Mouse (Mus musculus): ENCODE data around the gene Cdh13. TPM values are rescaled to one million over a fixed set of nuclear protein-coding genes. Genes with fewer than 3 reads are reported as not detected.

Cdh13 gene
- polyA plus RNA-seq, 1 experiment from 2014 or later = 3.5 TPM

DNA sequence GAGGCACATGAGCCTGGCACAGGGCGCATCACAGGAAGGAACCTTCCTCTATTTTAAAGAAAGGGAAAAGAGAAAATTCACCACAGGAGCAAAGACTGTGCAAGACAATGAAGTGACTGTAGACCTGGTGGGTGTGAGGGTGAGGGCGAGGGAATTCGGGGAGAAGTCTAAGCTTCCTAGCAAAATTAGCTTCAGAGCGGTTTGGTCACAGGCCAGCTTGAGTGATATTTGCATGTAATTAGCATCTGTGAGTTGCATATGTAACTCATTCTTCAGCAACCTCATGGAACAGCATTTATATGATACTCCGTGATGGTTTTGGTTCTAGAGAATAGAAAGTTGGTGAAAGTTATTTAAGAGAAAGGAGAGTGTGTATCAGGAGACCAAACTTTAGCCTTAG lies 73.5 kb downstream of the Cdh13 start:
- no peak overlapping the region for H3K4me3 ChIP-seq
- H3K9ac ChIP-seq = no peak overlapping the region
- H3K27ac ChIP-seq = no peak overlapping the region
- H3K4me2 ChIP-seq = no peak overlapping the region
- H3K27me3 ChIP-seq = no peaks in the 10 kb centered on the region
- WGBS = 89% methylated on average over 5 of the region's 5 CpGs
- no peaks in the 10 kb centered on the region for H3K4me1 ChIP-seq
- no peaks in the 10 kb centered on the region for H3K9me3 ChIP-seq
- H3K36me3 ChIP-seq = no peaks in the 10 kb centered on the region
- ATAC-seq (ENCODE audit: borderline replicate concordance, extremely low read depth, low FRiP score, low TSS enrichment) = no peak

DNA sequence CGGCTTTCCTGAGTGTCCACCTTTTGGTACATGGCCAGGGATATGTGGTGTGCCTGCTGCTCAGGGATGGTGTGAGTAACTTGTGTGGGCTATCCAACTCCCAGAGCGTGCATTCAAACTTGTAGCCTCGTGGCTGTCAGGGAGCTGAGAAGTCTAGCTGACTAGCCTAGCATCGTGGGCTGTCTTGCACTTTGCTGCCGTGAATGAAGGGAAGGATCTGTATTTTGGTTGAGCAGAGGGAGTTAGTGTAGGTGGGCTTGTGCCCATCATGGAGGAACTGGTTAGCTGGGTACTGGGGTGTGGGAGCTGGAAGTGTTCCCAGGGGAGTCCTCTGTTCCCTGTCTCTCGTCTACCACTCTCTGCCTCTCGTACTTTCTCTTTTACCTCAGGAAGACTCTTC lies 74.1 kb downstream of the Cdh13 start:
- whole genome bisulfite sequencing = 85% methylated on average over 7 of the region's 7 CpGs
- Histone ChIP-seq H3K4me3 (no peak overlapping the region), H3K9me3 (no peaks in the 10 kb centered on the region), H3K4me2 (no peak overlapping the region), H3K27me3 (no peaks in the 10 kb centered on the region), H3K4me1 (no peaks in the 10 kb centered on the region), H3K9ac (no peak overlapping the region), H3K36me3 (no peaks in the 10 kb centered on the region), H3K27ac (no peak overlapping the region)
- no peak for ATAC-seq (ENCODE audit: borderline replicate concordance, extremely low read depth, low FRiP score, low TSS enrichment)

DNA sequence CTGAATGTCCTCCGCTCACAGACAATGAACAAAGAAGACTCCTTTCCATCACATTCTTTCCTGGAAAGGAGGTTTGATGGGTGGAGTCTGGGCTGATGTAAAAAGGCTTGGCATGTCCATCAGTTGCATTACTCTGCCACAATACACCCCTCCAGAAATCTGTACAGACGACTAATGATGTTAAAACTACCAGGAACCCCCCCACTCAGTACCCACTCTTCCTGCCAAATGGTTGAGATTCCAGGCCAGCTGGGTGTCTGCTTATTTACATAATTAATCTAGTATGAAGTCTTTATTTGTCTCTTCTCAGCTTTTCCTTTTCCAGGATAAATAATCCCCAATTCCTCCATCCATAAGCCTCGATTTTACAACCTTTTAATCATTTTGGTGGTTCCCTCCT lies 80.2 kb downstream of the Cdh13 start:
- WGBS = 51% methylated on average over 3 of the region's 3 CpGs

DNA sequence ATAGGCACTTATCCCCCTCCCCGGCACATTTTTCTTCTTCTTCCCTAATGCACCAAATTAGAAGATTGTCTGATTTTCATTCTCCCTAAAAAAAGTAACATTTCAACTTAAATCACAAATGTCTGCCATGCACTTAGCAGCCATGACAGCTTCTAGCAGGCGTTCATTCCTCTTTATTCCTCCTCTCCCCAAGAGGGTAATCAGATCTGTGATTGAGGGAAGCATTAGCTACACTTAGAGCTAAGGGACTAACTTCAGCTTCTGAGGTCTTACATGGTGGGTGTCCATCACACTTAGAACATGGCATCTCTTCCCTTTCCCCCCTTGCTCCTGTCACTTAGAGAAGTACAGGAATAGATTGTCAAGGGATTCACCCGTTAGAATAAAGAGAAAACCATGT lies 89.6 kb downstream of the Cdh13 start:
- Histone ChIP-seq H3K9ac (no peak overlapping the region), H3K4me3 (no peak overlapping the region), H3K27me3 (no peaks in the 10 kb centered on the region), H3K36me3 (no peaks in the 10 kb centered on the region), H3K9me3 (no peaks in the 10 kb centered on the region), H3K4me1 (peaks cover 3% of the 10 kb centered on the region; the same call in 1 of the 2 replicates), H3K4me2 (no peak overlapping the region), H3K27ac (no peak overlapping the region)
- WGBS = 84% methylated on average over 3 of the region's 3 CpGs
- no peak for ATAC-seq (ENCODE audit: borderline replicate concordance, extremely low read depth, low FRiP score, low TSS enrichment)

More for the DNA sequence above, 80.2 kb downstream of the Cdh13 start:
- Histone ChIP-seq H3K36me3 (no peaks in the 10 kb centered on the region), H3K4me2 (no peak overlapping the region), H3K9me3 (no peaks in the 10 kb centered on the region), H3K27me3 (no peaks in the 10 kb centered on the region), H3K9ac (no peak overlapping the region), H3K27ac (no peak overlapping the region), H3K4me1 (no peaks in the 10 kb centered on the region), H3K4me3 (no peak overlapping the region)
- ATAC-seq (ENCODE audit: borderline replicate concordance, extremely low read depth, low FRiP score, low TSS enrichment) = no peak

DNA sequence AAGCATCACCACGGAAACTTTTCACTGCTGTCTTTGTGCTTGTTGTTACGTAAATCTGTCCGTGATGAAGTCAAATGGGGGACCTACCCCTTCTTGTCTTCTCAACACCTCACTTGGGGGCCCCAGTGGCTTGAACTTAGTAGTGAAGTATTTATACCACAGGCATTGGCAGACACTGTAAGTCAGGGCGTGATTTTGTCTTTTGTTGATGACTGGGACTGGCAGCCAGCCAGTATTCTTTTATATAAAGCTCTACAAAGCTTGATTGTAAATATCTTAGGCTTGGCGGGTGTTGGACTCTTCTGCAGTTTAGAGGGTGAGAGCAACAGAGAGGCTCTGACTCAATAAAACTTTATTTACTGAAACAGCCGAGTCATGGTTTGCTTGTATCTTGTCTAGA lies 91.2 kb downstream of the Cdh13 start:
- Histone ChIP-seq H3K36me3 (no peaks in the 10 kb centered on the region), H3K27me3 (no peaks in the 10 kb centered on the region), H3K9ac (no peak overlapping the region), H3K4me3 (no peak overlapping the region), H3K4me2 (no peak overlapping the region), H3K4me1 (peaks cover 3% of the 10 kb centered on the region; the same call in 1 of the 2 replicates), H3K9me3 (no peaks in the 10 kb centered on the region), H3K27ac (no peak overlapping the region)
- WGBS = 31% methylated on average over 6 of the region's 6 CpGs
- ATAC-seq (ENCODE audit: borderline replicate concordance, extremely low read depth, low FRiP score, low TSS enrichment) = peak; percentile 82; the same call in 1 of the 2 replicates

DNA sequence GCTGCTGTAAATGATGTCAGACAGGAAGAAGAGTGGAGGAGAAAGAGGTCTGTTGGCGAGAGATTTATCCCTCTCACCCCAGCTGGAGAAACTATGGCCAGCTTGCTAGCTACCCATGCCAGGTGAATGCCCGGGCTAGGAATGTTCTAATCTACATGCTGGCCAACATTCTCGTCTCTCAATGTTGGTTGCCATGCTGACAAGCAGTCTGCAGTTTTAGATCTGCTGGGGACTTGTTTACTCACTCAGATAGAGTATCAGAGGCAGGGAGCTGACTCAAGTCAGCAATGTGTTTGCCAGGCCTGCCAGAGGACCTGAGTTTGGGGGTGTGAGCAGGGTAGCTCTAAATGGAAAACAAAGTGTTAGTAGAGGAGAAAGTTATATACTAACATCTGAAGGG lies 93.3 kb downstream of the Cdh13 start:
- no peak for ATAC-seq (ENCODE audit: borderline replicate concordance, extremely low read depth, low FRiP score, low TSS enrichment)
- 22% methylated on average over 3 of the region's 3 CpGs for WGBS
- H3K36me3 ChIP-seq = no peaks in the 10 kb centered on the region
- no peak overlapping the region for H3K4me3 ChIP-seq
- H3K4me1 ChIP-seq = peaks cover 3% of the 10 kb centered on the region; the same call in 1 of the 2 replicates
- no peaks in the 10 kb centered on the region for H3K27me3 ChIP-seq
- no peak overlapping the region for H3K9ac ChIP-seq
- no peak overlapping the region for H3K27ac ChIP-seq
- H3K4me2 ChIP-seq = no peak overlapping the region
- H3K9me3 ChIP-seq = no peaks in the 10 kb centered on the region

DNA sequence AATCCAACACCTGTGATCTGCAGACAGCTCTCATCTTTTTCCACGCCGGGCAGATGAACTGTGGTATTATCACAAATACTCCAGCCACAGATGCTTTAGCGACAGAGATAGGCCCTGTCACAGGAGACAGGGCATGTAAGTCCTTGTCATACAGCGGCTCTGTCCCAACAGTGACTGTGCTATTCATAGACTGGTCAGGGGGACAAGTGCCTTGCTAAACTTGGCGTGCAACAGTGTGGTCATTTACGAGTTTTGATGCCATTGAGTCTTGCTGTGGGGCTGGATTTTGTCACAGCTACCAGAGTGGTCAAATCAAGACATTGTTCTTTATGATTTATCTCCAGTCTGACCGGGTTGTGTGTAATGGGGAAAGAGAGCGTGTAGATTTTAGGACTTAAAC lies 95.5 kb downstream of the Cdh13 start:
- no peak overlapping the region for H3K9ac ChIP-seq
- no peaks in the 10 kb centered on the region for H3K9me3 ChIP-seq
- ATAC-seq (ENCODE audit: borderline replicate concordance, extremely low read depth, low FRiP score, low TSS enrichment) = no peak
- WGBS = 79% methylated on average over 8 of the region's 8 CpGs
- H3K27me3 ChIP-seq = no peaks in the 10 kb centered on the region
- no peak overlapping the region for H3K4me2 ChIP-seq
- H3K27ac ChIP-seq = no peak overlapping the region
- H3K36me3 ChIP-seq = no peaks in the 10 kb centered on the region
- peaks cover 3% of the 10 kb centered on the region; the same call in 1 of the 2 replicates for H3K4me1 ChIP-seq
- no peak overlapping the region for H3K4me3 ChIP-seq

DNA sequence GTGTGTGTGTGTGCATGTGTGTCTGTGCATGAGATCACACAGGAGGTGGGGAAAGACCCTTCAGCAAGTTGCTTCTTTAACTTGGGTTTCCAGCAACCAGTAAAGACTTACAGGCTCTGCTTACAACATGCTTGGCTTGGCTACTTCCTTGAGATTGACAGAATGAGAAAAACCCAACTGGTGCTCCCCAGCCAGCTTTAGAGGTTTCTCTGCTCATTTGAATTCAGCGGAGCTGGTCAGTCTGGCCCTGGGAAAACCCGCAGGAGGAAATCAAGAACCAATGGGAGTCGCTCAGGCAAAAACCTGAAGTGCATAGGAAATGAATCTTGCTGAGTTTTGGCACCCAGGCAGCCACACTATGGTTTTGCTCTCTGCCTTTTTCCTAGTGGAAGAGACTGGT lies 96.1 kb downstream of the Cdh13 start:
- no peak overlapping the region for H3K4me3 ChIP-seq
- ATAC-seq (ENCODE audit: borderline replicate concordance, extremely low read depth, low FRiP score, low TSS enrichment) = no peak
- no peak overlapping the region for H3K27ac ChIP-seq
- no peaks in the 10 kb centered on the region for H3K9me3 ChIP-seq
- WGBS = 48% methylated on average over 3 of the region's 3 CpGs
- no peak overlapping the region for H3K4me2 ChIP-seq
- H3K27me3 ChIP-seq = no peaks in the 10 kb centered on the region
- no peak overlapping the region for H3K9ac ChIP-seq
- H3K36me3 ChIP-seq = no peaks in the 10 kb centered on the region
- H3K4me1 ChIP-seq = peaks cover 1% of the 10 kb centered on the region; the same call in 1 of the 2 replicates

DNA sequence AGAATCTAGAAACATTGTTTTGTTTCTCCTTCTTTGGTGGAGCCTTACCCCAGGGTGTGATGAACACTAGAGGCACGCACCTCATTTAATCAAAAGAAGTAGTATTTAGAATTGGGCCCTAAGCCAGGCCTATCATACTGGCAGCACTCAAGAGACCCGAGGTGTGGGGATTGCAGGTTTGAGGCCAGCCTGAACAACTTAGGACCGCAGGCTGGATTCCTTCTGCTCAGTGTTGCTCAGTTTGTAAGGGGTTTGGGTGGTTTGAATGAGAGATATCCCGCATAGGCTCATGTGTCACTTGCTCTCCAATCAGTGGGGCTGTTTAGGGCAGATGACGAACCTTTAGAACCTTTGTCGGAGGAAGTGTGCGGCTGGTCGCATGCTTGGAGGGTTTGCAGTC lies 96.5 kb downstream of the Cdh13 start:
- H3K9ac ChIP-seq = no peak overlapping the region
- H3K27me3 ChIP-seq = no peaks in the 10 kb centered on the region
- H3K4me1 ChIP-seq = no peaks in the 10 kb centered on the region
- 68% methylated on average over 8 of the region's 8 CpGs for whole genome bisulfite sequencing
- H3K9me3 ChIP-seq = no peaks in the 10 kb centered on the region
- no peak for ATAC-seq (ENCODE audit: borderline replicate concordance, extremely low read depth, low FRiP score, low TSS enrichment)
- H3K36me3 ChIP-seq = no peaks in the 10 kb centered on the region
- no peak overlapping the region for H3K27ac ChIP-seq
- H3K4me2 ChIP-seq = no peak overlapping the region
- no peak overlapping the region for H3K4me3 ChIP-seq

DNA sequence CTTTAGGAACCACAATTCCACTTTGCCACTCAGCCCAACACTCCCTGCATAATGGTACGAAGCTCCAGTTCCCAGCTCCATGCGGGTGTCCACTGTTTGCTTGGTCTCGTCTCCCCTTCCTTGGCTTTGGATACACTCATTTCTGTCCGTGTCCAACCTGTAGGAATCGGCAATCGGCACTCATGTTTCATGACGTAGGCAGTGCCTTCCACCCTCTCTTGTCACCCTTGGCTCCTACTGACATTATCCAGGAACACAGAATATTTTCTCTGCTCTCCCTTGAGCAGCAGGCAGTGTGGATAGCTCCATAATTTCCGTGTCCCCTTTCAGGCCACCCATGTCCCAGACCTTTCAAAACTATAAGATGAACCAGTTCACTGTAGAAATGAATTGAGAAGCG lies 97.2 kb downstream of the Cdh13 start:
- no peak for ATAC-seq (ENCODE audit: borderline replicate concordance, extremely low read depth, low FRiP score, low TSS enrichment)
- Histone ChIP-seq H3K36me3 (no peaks in the 10 kb centered on the region), H3K4me1 (no peaks in the 10 kb centered on the region), H3K9me3 (no peaks in the 10 kb centered on the region), H3K27me3 (no peaks in the 10 kb centered on the region), H3K9ac (no peak overlapping the region), H3K27ac (no peak overlapping the region), H3K4me2 (no peak overlapping the region), H3K4me3 (no peak overlapping the region)
- 84% methylated on average over 9 of the region's 9 CpGs for WGBS

DNA sequence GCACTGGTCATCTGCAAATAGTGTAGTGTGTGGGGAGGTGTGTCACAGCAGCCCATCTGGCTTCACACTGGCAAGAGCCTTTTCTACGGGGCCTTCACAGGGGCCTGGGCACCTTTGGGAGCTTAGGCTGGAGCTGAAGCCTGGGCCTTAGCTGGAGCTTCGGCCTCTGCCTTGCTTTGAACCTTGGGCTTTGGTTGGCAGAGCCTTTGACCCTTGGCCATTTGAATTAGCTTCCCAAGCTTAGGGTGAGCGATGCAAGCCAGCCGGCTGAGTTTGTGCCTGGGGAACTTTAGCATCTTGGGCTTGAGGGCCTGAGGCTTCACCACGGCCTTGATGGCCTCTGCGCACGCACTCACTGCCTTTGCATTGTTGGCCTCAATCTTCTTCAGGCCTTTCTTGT lies 98.1 kb downstream of the Cdh13 start:
- no peak overlapping the region for H3K27ac ChIP-seq
- H3K4me3 ChIP-seq = no peak overlapping the region
- no peaks in the 10 kb centered on the region for H3K27me3 ChIP-seq
- no peaks in the 10 kb centered on the region for H3K4me1 ChIP-seq
- no peaks in the 10 kb centered on the region for H3K36me3 ChIP-seq
- no peaks in the 10 kb centered on the region for H3K9me3 ChIP-seq
- 91% methylated on average over 7 of the region's 7 CpGs for WGBS
- ATAC-seq (ENCODE audit: borderline replicate concordance, extremely low read depth, low FRiP score, low TSS enrichment) = no peak
- H3K9ac ChIP-seq = no peak overlapping the region
- no peak overlapping the region for H3K4me2 ChIP-seq

DNA sequence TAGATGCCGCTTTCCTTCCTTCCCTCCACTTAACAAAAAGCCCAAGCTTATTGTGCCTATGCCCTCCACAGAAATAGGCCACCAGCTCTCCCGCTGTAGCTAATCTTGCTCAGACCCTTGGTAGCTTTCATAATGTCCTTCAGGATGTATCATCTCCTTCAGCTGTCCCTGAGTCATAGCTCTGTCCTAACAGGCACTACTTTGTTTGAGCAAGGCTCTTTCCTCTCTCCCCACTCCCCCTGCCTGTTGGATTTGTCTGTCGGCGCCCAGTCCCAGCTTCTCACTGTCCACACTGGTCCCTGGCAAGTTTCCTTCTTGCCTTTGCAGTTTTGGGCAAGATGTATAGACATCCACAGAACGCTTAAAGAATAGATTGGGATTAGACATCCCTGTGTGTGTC lies 100.8 kb downstream of the Cdh13 start:
- Histone ChIP-seq H3K9ac (no peak overlapping the region), H3K27me3 (no peaks in the 10 kb centered on the region), H3K27ac (no peak overlapping the region), H3K4me3 (no peak overlapping the region), H3K4me2 (no peak overlapping the region), H3K36me3 (no peaks in the 10 kb centered on the region), H3K9me3 (no peaks in the 10 kb centered on the region), H3K4me1 (no peaks in the 10 kb centered on the region)
- WGBS = 86% methylated on average over 5 of the region's 5 CpGs
- ATAC-seq (ENCODE audit: borderline replicate concordance, extremely low read depth, low FRiP score, low TSS enrichment) = no peak

DNA sequence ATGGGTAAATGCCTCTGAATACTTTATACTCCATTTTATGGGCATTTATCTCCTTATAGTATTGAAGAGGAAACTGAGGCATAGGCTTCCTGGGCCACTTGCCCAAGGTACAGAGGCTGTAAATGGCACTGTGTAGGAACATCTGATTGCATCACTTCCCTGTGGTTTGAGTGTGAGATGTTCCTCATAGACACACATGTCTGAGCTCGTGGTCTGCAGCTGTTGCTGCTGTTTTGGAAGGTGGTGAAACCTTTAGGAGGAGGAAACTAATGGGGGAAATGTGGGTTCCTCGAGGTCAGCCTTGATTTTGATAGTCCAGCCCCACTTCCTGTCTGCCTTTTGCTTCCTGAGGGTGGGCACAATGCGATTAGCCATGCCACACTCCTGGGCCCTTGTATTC lies 105.9 kb downstream of the Cdh13 start:
- no peak overlapping the region for H3K4me3 ChIP-seq
- WGBS = 50% methylated on average over 3 of the region's 3 CpGs

More for the DNA sequence above, 105.9 kb downstream of the Cdh13 start:
- Histone ChIP-seq H3K27me3 (no peaks in the 10 kb centered on the region), H3K4me2 (no peak overlapping the region), H3K9ac (no peak overlapping the region), H3K4me1 (no peaks in the 10 kb centered on the region), H3K27ac (no peak overlapping the region), H3K9me3 (no peaks in the 10 kb centered on the region), H3K36me3 (no peaks in the 10 kb centered on the region)
- ATAC-seq (ENCODE audit: borderline replicate concordance, extremely low read depth, low FRiP score, low TSS enrichment) = no peak

Measured in lung, embryonic 15.5 days (tissue).